Mouse (Mus musculus) MEL (cell line): ENCODE measurements at regions not wholly inside any gene's neighbourhood (a gene's known extent, or its start where the extent isn't known, plus 50 kb on each side); places are given as distances from the start of the nearest gene placed in this dataset.

Experiments
- DNase-seq: peaks from one replicate; pipeline ENCODE4 v3.0.0; 2011; ENCODE audit warnings: low read depth, low spot score
- H3K27ac ChIP-seq: 2 replicates; pipeline ENCODE4 v1.5.1; 2012; ENCODE audit warnings: low read depth, mild to moderate bottlenecking, control low read depth, low read length, moderate library complexity; ENCODE audit not compliant: control insufficient read depth
- H3K27me3 ChIP-seq, 2 experiments: fragments of 150-350 bp in 1 of 2; sonication (generic) in 1 of 2; 2 replicates each; pipeline ENCODE4 v1.6.1; 2012; ENCODE audit warnings: low read length in 2 of 2, mild to moderate bottlenecking in 2 of 2, improper control_type of control experiment in 1 of 2, moderate library complexity in 1 of 2; ENCODE audit not compliant: insufficient read depth in 2 of 2, control insufficient read depth in 1 of 2
- H3K36me3 ChIP-seq, 2 experiments: 2 replicates each; pipeline ENCODE4 v1.6.1; 2012 to 2014; ENCODE audit warnings: low read length in 2 of 2, improper control_type of control experiment in 1 of 2, inconsistent platforms in 1 of 2, mild to moderate bottlenecking in 1 of 2; ENCODE audit not compliant: insufficient read depth in 2 of 2, control insufficient read depth in 1 of 2
- H3K4me1 ChIP-seq, 2 experiments: fragments of 150-350 bp in 1 of 2; sonication (generic) in 1 of 2; 2 replicates each; pipeline ENCODE4 v1.6.1; 2012; ENCODE audit warnings: low read length in 2 of 2, improper control_type of control experiment in 1 of 2, mild to moderate bottlenecking in 1 of 2; ENCODE audit not compliant: insufficient read depth in 2 of 2, control insufficient read depth in 1 of 2
- H3K4me3 ChIP-seq, 2 experiments: fragments of 150-350 bp in 1 of 2; sonication (generic) in 1 of 2; 2 replicates each; pipeline ENCODE4 v1.5.1; 2012; ENCODE audit warnings: low read depth in 2 of 2, low read length in 2 of 2, mild to moderate bottlenecking in 2 of 2, moderate library complexity in 2 of 2, control low read depth in 1 of 2, improper control_type of control experiment in 1 of 2; ENCODE audit not compliant: control insufficient read depth in 1 of 2, insufficient read depth in 1 of 2
- H3K79me2 ChIP-seq: 2 replicates; pipeline ENCODE4 v1.6.1; 2012; ENCODE audit warnings: mild to moderate bottlenecking, low read length, moderate library complexity; ENCODE audit not compliant: control insufficient read depth, poor library complexity, insufficient read depth
- H3K9ac ChIP-seq: 2 replicates; pipeline ENCODE4 v1.6.1; 2012; ENCODE audit warnings: low read depth, mild to moderate bottlenecking, control low read depth, low read length, moderate library complexity; ENCODE audit not compliant: control insufficient read depth, poor library complexity, severe bottlenecking
- H3K9me3 ChIP-seq: fragments of 150-350 bp; sonication (generic); replicated peaks from 2 replicates; pipeline ENCODE4 v1.6.1; 2012; ENCODE audit warnings: mild to moderate bottlenecking, low read length, improper control_type of control experiment, moderate library complexity; ENCODE audit not compliant: insufficient read depth
- BHLHE40 ChIP-seq: IDR thresholded peaks from 2 replicates; pipeline ENCODE4 v1.6.1; 2012; ENCODE audit warnings: low read depth, mild to moderate bottlenecking, inconsistent platforms, low read length, improper control_type of control experiment, borderline replicate concordance
- CHD1 ChIP-seq: IDR thresholded peaks from 2 replicates; pipeline ENCODE4 v1.6.1; 2012; ENCODE audit warnings: low read depth, mild to moderate bottlenecking, inconsistent platforms, low read length, improper control_type of control experiment
- E2F4 ChIP-seq: IDR thresholded peaks from 2 replicates; pipeline ENCODE4 v1.6.1; 2011; ENCODE audit warnings: low read depth, low read length, improper control_type of control experiment, borderline replicate concordance
- JUND ChIP-seq: IDR thresholded peaks from 2 replicates; pipeline ENCODE4 v1.6.1; 2011; ENCODE audit warnings: low read depth, mild to moderate bottlenecking, improper control_type of control experiment, low read length
- MAFK ChIP-seq: IDR thresholded peaks from 2 replicates; pipeline ENCODE4 v1.6.1; 2011; ENCODE audit warnings: low read depth, mild to moderate bottlenecking, low read length, improper control_type of control experiment, borderline replicate concordance
- MAX ChIP-seq: IDR thresholded peaks from 2 replicates; pipeline ENCODE4 v1.6.1; 2011; ENCODE audit warnings: low read length, improper control_type of control experiment
- MAZ ChIP-seq: IDR thresholded peaks from 2 replicates; pipeline ENCODE4 v1.6.1; 2012; ENCODE audit warnings: low read depth, mild to moderate bottlenecking, inconsistent platforms, low read length, improper control_type of control experiment
- MXI1 ChIP-seq: IDR thresholded peaks from 2 replicates; pipeline ENCODE4 v1.6.1; 2011; ENCODE audit warnings: mild to moderate bottlenecking, low read depth, low read length, improper control_type of control experiment
- NRF1 ChIP-seq: IDR thresholded peaks from 2 replicates; pipeline ENCODE4 v1.6.1; 2014; ENCODE audit warnings: low read depth, mild to moderate bottlenecking, inconsistent platforms, low read length, improper control_type of control experiment, moderate library complexity; ENCODE audit not compliant: poor library complexity, insufficient read depth, severe bottlenecking
- POLR2A ChIP-seq, 2 experiments: IDR thresholded peaks; 2 replicates each; pipeline ENCODE4 v1.6.1; 2011 to 2012; ENCODE audit warnings: low read length in 2 of 2, mild to moderate bottlenecking in 2 of 2, control low read depth in 1 of 2, improper control_type of control experiment in 1 of 2, low read depth in 1 of 2, moderate library complexity in 1 of 2; ENCODE audit not compliant: control insufficient read depth in 1 of 2, insufficient read depth in 1 of 2, poor library complexity in 1 of 2
- POLR2AphosphoS2 ChIP-seq: IDR thresholded peaks from 2 replicates; pipeline ENCODE4 v1.6.1; 2011; ENCODE audit warnings: low read length, improper control_type of control experiment
- SIN3A ChIP-seq: IDR thresholded peaks from 2 replicates; pipeline ENCODE4 v1.6.1; 2012; ENCODE audit warnings: low read length, improper control_type of control experiment, inconsistent platforms
- SMC3 ChIP-seq: IDR thresholded peaks from 2 replicates; pipeline ENCODE4 v1.6.1; 2011; ENCODE audit warnings: low read depth, low read length, improper control_type of control experiment
- TBP ChIP-seq: IDR thresholded peaks from 2 replicates; pipeline ENCODE4 v1.8.0; 2011; ENCODE audit warnings: low read depth, low read length, improper control_type of control experiment
- UBTF ChIP-seq: IDR thresholded peaks from 2 replicates; pipeline ENCODE4 v1.6.1; 2012; ENCODE audit warnings: low read depth, mild to moderate bottlenecking, inconsistent platforms, low read length, improper control_type of control experiment, moderate library complexity, borderline replicate concordance; ENCODE audit not compliant: insufficient read depth
- USF1 ChIP-seq: IDR thresholded peaks from 2 replicates; pipeline ENCODE4 v1.6.1; 2014; ENCODE audit warnings: low read depth, mild to moderate bottlenecking, inconsistent platforms, low read length, improper control_type of control experiment, moderate library complexity
- USF2 ChIP-seq, 2 experiments: IDR thresholded peaks; 2 replicates each; pipeline ENCODE4 v1.6.1; 2011 to 2012; ENCODE audit warnings: improper control_type of control experiment in 2 of 2, low read length in 2 of 2, borderline replicate concordance in 1 of 2, inconsistent platforms in 1 of 2, low read depth in 1 of 2, mild to moderate bottlenecking in 1 of 2; ENCODE audit not compliant: insufficient read depth in 1 of 2
- ZC3H11A ChIP-seq: IDR thresholded peaks from 2 replicates; pipeline ENCODE4 v1.6.1; 2012; ENCODE audit warnings: low read depth, mild to moderate bottlenecking, inconsistent platforms, low read length, improper control_type of control experiment

DNA sequence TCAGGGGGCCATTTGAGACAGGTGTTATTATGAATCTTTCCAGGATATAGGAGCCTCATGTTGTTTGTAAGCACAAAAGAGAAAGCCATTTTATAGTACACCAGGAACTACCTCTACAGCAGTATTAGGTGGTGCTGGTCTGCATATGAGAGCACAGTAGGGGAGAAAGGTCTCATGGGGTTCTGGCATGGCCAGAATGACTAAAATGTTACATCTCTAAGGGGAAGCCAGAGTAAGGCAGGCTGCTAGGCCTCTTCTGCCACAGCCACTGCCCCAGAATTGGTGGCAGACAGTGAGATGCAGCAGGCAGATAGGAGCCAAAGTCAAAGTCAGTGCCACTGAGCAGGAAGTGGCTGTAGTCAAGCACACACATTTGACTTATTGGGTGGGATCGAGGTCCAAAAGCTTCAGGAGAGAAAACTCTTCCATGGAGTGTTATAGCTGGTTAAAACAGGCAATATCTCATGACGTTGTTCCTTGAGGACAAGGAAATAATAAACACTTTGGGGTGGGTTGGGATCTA is 147.2 kb downstream of the Hira start:
- H3K9me3 ChIP-seq: no peaks in the 10 kb centered on the region
- DNase-seq: no peak
- no peaks in the 10 kb centered on the region for H3K79me2 ChIP-seq
- H3K4me1 ChIP-seq: no peaks in the 10 kb centered on the region
- no peak overlapping the region for H3K27ac ChIP-seq
- H3K9ac ChIP-seq: no peak overlapping the region
- H3K36me3 ChIP-seq: no peaks in the 10 kb centered on the region
- no peaks in the 10 kb centered on the region; a peak in 1 of 4 replicates for H3K27me3 ChIP-seq
- no peak for TF ChIP-seq TBP
- TF ChIP-seq MAFK: no peak
- TF ChIP-seq BHLHE40: no peak
- H3K4me3 ChIP-seq: no peak overlapping the region

- Histone ChIP-seq H3K9me3 (no peaks in the 10 kb centered on the region), H3K4me1 (no peaks in the 10 kb centered on the region), H3K27ac (no peak overlapping the region), H3K4me3 (no peak overlapping the region)
- no peak for DNase-seq
- TF ChIP-seq E2F4: no peak
- no peak for TF ChIP-seq MAZ
- TF ChIP-seq JUND: no peak
- TF ChIP-seq, all 39 proteins: peak for 0
- Histone ChIP-seq H3K79me2 (no peaks in the 10 kb centered on the region), H3K9ac (no peak overlapping the region), H3K27me3 (no peaks in the 10 kb centered on the region; a peak in 1 of 4 replicates), H3K36me3 (no peaks in the 10 kb centered on the region)
These were observed 148.5 kb downstream of the Hira start for GRCm38 (mm10) chr16:19025227-19025932.

- Histone ChIP-seq H3K9me3 (no peaks in the 10 kb centered on the region), H3K9ac (no peak overlapping the region), H3K4me1 (no peaks in the 10 kb centered on the region), H3K36me3 (no peaks in the 10 kb centered on the region), H3K27me3 (no peaks in the 10 kb centered on the region; a peak in 1 of 4 replicates), H3K27ac (no peak overlapping the region), H3K4me3 (no peak overlapping the region), H3K79me2 (no peaks in the 10 kb centered on the region)
- DNase-seq: no peak
- no peak for TF ChIP-seq MAX
- TF ChIP-seq MAFK: no peak
- TF ChIP-seq ZC3H11A: no peak
- TF ChIP-seq USF2 (IDR thresholded peaks at IDR 0.05; ENCODE audit: borderline replicate concordance in 1 of 2, insufficient read depth in 1 of 2, low read depth in 1 of 2, low read length in 2 of 2): no peak
- no peak for TF ChIP-seq UBTF
- TF ChIP-seq MXI1: no peak
- TF ChIP-seq SIN3A: no peak
- no peak for TF ChIP-seq MAZ
- TF ChIP-seq POLR2AphosphoS2: no peak
- no peak for TF ChIP-seq USF1
- TF ChIP-seq POLR2A (IDR thresholded peaks at IDR 0.05; ENCODE audit: control insufficient read depth in 1 of 2, insufficient read depth in 1 of 2, low read depth in 1 of 2, low read length in 2 of 2, poor library complexity in 1 of 2): no peak
- TF ChIP-seq NRF1: no peak
- no peak for TF ChIP-seq CHD1
- no peak for TF ChIP-seq SMC3
- no peak for TF ChIP-seq JUND
These were observed 150.3 kb downstream of the Hira start for GRCm38 (mm10) chr16:19027096-19027495.
